Mouse (Mus musculus) forebrain, embryonic 14.5 days (tissue): ENCODE results near the gene Map4k5. TPM values are rescaled to one million over a fixed set of nuclear protein-coding genes. Genes with fewer than 3 reads are reported as not detected.

Experiments used
- ATAC-seq: fragments of 200-750 bp; cut with Nextera tagmentation; 2 replicates; pipeline ENCODE4 v1.8.0; 2017; ENCODE audit warnings: mild to moderate bottlenecking, moderate library complexity
- DNase-seq: peaks from one replicate; pipeline ENCODE4 v3.0.0-alpha.2; 2015; ENCODE audit warnings: low spot score
- H3K27ac ChIP-seq: fragments of 300-500 bp; sonication (generic); 2 replicates; pipeline ENCODE4 v1.5.1; 2014; ENCODE audit warnings: low read depth, mild to moderate bottlenecking, control low read depth, low read length, moderate library complexity
- H3K27me3 ChIP-seq: fragments of 300-500 bp; sonication (generic); replicated peaks from 2 replicates; pipeline ENCODE4 v1.6.1; 2014; ENCODE audit warnings: low read length, control low read depth, mixed read lengths; ENCODE audit not compliant: control insufficient read depth, insufficient read depth
- H3K36me3 ChIP-seq: fragments of 300-500 bp; sonication (generic); 2 replicates; pipeline ENCODE4 v1.6.1; 2014; ENCODE audit warnings: low read length, control low read depth; ENCODE audit not compliant: control insufficient read depth, insufficient read depth
- H3K4me1 ChIP-seq: fragments of 300-500 bp; sonication (generic); 2 replicates; pipeline ENCODE4 v1.6.1; 2014; ENCODE audit warnings: antibody characterized with exemption, low read length, control low read depth; ENCODE audit not compliant: control insufficient read depth, insufficient read depth
- H3K4me2 ChIP-seq: fragments of 300-500 bp; sonication (generic); 2 replicates; pipeline ENCODE4 v1.6.1; 2014; ENCODE audit warnings: mild to moderate bottlenecking, control low read depth, low read length
- H3K4me3 ChIP-seq: fragments of 300-500 bp; sonication (generic); 2 replicates; pipeline ENCODE4 v1.5.1; 2014; ENCODE audit warnings: low read depth, low read length, control low read depth
- H3K9ac ChIP-seq: fragments of 300-500 bp; sonication (generic); 2 replicates; pipeline ENCODE4 v1.6.1; 2014; ENCODE audit warnings: mild to moderate bottlenecking, low read length, control low read depth, moderate library complexity
- H3K9me3 ChIP-seq: fragments of 300-500 bp; sonication (generic); replicated peaks from 2 replicates; pipeline ENCODE4 v1.6.1; 2016; ENCODE audit warnings: low read length, control low read depth, mixed read lengths; ENCODE audit not compliant: control insufficient read depth
- WGBS: fragments of 180-500 bp; shearing (Covaris S2); extraction: QIAGEN DNeasy Blood & Tissue Kit; methylation state at CpG from one replicate; pipeline ENCODE4 v1.1.7; 2014; 5-methylcytosine and 5-hydroxymethylcytosine counted together
- microRNA counts: library from miRNA; unstranded; fragments of <30 nt; microRNA quantifications from one replicate; lab custom pipeline; 2016
- microRNA-seq: library from miRNA; unstranded; fragments of <30 nt; microRNA quantifications from one replicate; pipeline ENCODE4, GENCODE M21; 2016
- polyA plus RNA-seq: library from polyadenylated mRNA; unstranded; fragments of >200 nt; fragmentation: Nextera tagmentation; extraction: Ambion mirVana; gene quantifications from 2 replicates; pipeline ENCODE4 v1.2.1, GENCODE M21; 2014

The Map4k5 gene
- polyA plus RNA-seq, 1 experiment from 2014 or later = 30.5 TPM

DNA sequence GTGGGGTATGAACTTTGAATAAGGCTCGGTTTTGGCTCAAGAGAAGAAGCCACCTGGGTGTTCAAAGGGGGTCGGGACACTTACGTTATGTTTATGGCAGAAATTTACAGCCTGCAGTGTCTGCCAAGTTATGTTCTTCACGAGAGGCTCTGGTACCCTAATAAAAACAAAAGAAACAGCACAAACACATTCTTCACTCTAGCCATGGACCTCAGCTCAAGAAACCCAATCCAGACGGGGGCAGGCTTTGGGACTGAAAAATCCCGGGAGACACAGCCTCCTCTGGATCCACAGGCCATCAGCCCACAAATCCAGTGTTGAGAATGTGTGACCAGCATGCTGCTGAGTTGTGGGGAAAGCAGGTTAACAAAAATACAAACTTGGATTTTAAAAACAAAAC, 133.0 kb downstream of the Map4k5 start:
- Histone ChIP-seq H3K4me2 (no peak overlapping the region), H3K9me3 (no peaks in the 10 kb centered on the region), H3K4me1 (0 out of 2 replicates have a peak, but pooled peaks cover 9% of the 10 kb centered on the region), H3K9ac (no peak overlapping the region), H3K27ac (no peak overlapping the region), H3K36me3 (no peaks in the 10 kb centered on the region), H3K27me3 (no peaks in the 10 kb centered on the region), H3K4me3 (no peak overlapping the region)
- DNase-seq (no peak), ATAC-seq (no peak)
- WGBS = 76% methylated on average over 6 of the region's 6 CpGs

DNA sequence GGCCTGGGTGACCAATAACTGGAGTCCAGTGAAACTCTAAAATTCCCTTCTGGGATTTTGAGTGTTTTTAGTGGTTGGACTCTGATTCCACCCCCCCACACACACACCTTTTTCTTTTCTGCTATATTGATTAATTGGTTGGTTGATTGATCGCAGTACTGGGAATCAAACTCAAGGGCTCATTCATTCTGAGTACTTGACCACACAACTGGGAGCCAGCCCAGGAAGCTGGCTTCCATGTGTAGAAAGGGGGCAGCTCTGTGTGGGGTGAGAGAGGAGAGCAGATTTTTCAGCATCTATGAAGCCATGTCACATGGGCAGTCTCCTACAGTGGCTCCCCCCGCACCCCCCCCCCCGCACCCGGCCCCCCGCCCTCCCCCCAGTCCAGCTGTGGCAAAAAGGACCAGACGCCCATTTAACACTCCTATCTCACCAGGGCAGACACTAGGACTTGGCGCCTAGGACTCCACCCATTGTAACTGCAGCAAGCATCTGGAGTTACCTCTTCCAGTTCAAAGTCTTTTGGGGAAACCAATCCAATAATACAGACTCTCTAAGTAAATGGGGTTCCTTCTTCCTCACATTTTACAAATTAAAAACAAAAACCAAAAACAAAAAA, 133.6 kb downstream of the Map4k5 start:
- H3K36me3 ChIP-seq = no peaks in the 10 kb centered on the region
- H3K4me1 ChIP-seq = 0 out of 2 replicates have a peak, but pooled peaks cover 9% of the 10 kb centered on the region
- no peak overlapping the region for H3K4me3 ChIP-seq
- no peak for DNase-seq
- H3K4me2 ChIP-seq = peak overlapping the region; percentile 35; the same call in 1 of the 2 replicates
- H3K9ac ChIP-seq = no peak overlapping the region
- ATAC-seq = no peak
- no peak overlapping the region for H3K27ac ChIP-seq
- 63% methylated on average over 7 of the region's 7 CpGs for WGBS
- H3K27me3 ChIP-seq = no peaks in the 10 kb centered on the region
- no peaks in the 10 kb centered on the region for H3K9me3 ChIP-seq

DNA sequence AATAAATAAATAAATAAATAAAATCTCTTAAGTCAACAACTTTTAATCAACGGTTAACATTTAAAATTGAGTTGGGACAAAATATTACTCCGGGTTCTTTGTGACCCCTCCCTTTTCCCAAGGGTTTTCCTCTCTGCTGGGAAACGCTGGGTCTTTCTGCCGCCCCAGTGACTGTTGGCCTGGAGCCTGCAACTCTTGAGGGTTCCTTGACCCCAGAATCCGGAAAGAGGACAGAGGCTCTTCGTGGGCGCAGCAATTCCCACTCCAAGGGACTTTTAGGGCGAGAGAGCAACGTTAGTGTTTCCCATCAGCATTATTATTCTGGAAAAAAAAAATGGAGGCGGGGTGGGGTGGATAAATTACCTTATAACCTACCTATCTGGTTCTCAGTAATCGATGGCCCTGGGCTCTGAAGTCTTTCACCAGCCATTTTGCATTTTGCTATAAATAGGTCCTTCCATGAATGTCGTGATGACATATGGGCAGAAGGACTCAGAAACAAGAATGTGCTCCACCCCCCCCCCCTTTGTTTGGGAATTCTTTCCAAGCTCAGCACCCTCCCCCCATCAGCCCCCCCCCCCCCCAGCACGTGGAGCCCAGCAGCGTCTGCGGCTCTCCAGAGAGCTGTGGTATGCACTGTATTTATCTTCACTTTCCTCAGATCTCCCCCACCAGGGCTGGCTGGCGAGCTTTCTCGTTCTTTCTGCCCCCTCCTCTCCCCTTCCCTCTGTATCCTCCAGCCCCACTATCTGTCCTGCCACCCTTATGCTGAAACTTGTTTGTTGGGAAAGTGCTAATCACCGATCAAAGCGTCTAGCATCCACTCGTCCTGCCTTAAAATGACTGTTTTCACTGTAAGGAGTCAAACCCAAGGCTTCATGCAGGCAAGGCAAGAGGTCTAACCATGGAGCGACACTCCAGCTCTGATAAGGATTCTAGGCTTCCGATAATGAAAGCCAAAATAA, 134.5 kb downstream of the Map4k5 start:
- 12% methylated on average over 22 of the region's 22 CpGs for WGBS

DNA sequence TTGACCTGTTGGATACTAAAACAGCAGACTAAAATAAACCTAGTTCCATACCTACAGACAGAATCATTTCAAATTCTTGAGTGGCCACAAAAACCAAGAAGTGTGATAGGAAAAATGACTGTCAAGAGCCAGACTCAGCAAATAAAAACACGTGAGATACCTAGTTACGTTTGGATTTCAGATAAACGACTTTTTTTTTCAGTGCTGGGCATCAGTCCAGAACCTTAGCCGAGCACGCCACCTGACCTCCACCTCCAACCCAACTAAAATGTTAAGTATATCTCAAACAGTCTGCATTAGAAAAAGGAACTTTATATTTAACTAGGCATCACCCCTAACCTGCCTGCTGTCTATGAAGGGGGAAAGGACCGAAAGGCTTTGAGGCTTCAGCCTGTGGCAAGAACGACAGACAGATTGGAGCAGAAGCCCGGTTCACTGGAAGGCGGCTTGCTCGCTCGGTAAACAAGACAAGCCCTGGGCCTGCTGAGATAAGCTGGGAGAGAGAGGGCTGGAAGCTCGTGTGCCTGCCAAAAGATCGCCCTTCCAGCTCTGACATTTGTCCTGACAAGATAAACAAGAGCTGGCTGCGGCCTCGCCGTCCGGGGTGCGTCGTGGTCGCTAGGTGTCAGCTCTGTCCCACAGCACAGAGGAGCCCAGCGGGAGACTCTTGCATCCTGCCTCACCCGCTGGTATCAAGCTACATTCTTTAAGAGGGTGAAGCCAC, 135.4 kb downstream of the Map4k5 start:
- no peaks in the 10 kb centered on the region for H3K36me3 ChIP-seq
- H3K4me1 ChIP-seq = 0 out of 2 replicates have a peak, but pooled peaks cover 9% of the 10 kb centered on the region
- H3K27me3 ChIP-seq = no peaks in the 10 kb centered on the region
- peak; percentile 75 for DNase-seq
- H3K9me3 ChIP-seq = no peaks in the 10 kb centered on the region
- no peak overlapping the region for H3K4me3 ChIP-seq
- peak overlapping the region; percentile 35 for H3K4me2 ChIP-seq
- peak overlapping the region; percentile 38; the same call in 1 of the 2 replicates for H3K9ac ChIP-seq
- peak; percentile 90 for ATAC-seq
- 13% methylated on average over 22 of the region's 22 CpGs for WGBS
- H3K27ac ChIP-seq = no peak overlapping the region

More for the DNA sequence above, 134.5 kb downstream of the Map4k5 start:
- ATAC-seq = peak; percentile 35
- Histone ChIP-seq H3K9me3 (no peaks in the 10 kb centered on the region), H3K9ac (no peak overlapping the region), H3K27ac (no peak overlapping the region), H3K4me2 (peak overlapping the region; percentile 35), H3K4me3 (no peak overlapping the region), H3K4me1 (0 out of 2 replicates have a peak, but pooled peaks cover 9% of the 10 kb centered on the region), H3K27me3 (no peaks in the 10 kb centered on the region), H3K36me3 (no peaks in the 10 kb centered on the region)
- DNase-seq = peak; percentile 46

DNA sequence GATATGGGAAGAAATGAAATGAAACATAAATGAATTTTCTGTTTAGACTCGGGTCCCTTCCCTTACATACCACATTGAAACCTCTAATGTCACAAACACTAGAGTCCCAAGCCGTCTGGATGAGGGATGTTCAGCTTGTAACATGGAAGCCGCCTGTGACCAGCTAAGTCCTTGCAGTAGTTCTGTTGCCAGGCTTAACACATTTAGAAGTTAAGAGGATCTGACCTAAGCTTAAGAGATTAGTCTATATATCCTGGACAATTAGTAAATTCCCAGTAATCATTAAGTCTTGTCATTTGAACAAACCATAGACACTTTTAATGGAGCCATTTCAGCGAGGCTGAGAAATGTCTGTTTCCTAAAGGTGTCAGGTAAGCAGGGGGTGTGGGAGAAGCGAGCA, 137.0 kb downstream of the Map4k5 start:
- DNase-seq (no peak), ATAC-seq (no peak)
- Histone ChIP-seq H3K4me2 (no peak overlapping the region), H3K4me1 (0 out of 2 replicates have a peak, but pooled peaks cover 9% of the 10 kb centered on the region), H3K27ac (no peak overlapping the region), H3K4me3 (no peak overlapping the region), H3K36me3 (no peaks in the 10 kb centered on the region), H3K27me3 (no peaks in the 10 kb centered on the region), H3K9me3 (no peaks in the 10 kb centered on the region), H3K9ac (no peak overlapping the region)
- WGBS = 77% methylated on average over 5 of the region's 5 CpGs

DNA sequence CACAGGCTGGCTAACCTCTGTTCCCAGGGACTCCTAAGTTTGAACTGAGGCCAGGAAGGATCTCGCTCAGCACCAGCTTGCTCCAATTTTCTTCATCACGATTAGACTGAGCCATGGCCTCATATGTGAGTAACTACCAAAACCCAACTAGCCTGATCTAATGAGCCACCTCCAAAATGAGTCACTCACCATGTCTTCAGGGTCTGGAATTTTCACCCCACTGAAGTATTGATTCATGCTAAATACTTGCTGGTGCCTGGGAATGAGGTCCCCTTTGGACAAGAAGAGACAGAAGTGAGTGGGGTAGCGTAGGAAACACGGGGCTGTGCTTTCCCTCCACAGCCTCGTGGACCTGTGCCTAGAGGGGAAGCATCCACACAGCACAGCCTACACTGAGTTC, 139.1 kb downstream of the Map4k5 start:
- H3K4me3 ChIP-seq = no peak overlapping the region
- no peaks in the 10 kb centered on the region for H3K9me3 ChIP-seq
- H3K9ac ChIP-seq = no peak overlapping the region
- DNase-seq = no peak
- H3K27ac ChIP-seq = no peak overlapping the region
- 87% methylated on average over 5 of the region's 5 CpGs for WGBS
- H3K4me1 ChIP-seq = 0 out of 2 replicates have a peak, but pooled peaks cover 8% of the 10 kb centered on the region
- ATAC-seq = no peak
- H3K36me3 ChIP-seq = no peaks in the 10 kb centered on the region
- H3K27me3 ChIP-seq = no peaks in the 10 kb centered on the region
- no peak overlapping the region for H3K4me2 ChIP-seq

MicroRNAs encoded within 50 kb of the gene (microRNA counts, 519-probe panel; counts per million panel counts)
- microRNA mmu-miR-681 (lab: Ali Mortazavi, UCI) = not detected

Small RNA genes lying within 50 kb of the gene (microRNA-seq; reads per million reads assigned to microRNA genes)
- not detected for gene Mir681

Other genes starting within 250 kb of the Map4k5 start
- gene Sos2, start 211.3 kb downstream of the Map4k5 start, polyA plus RNA-seq = 10.4 and 10.6 TPM in 2 replicates
- gene L2hgdh, start 168.3 kb downstream of the Map4k5 start, polyA plus RNA-seq = 9.0 and 12.7 TPM in 2 replicates
- gene Atp5s, start 168.2 kb downstream of the Map4k5 start, polyA plus RNA-seq = 27.7 and 28.4 TPM in 2 replicates
- gene Cdkl1, start 101.9 kb downstream of the Map4k5 start, polyA plus RNA-seq = 4.1 and 4.5 TPM in 2 replicates
- 106 and 136 TPM in 2 replicates for gene Atl1, start 586 bp downstream of the Map4k5 start, polyA plus RNA-seq
- 1.0 and 1.8 TPM in 2 replicates for gene Sav1, start 93.8 kb upstream of the Map4k5 start, polyA plus RNA-seq
- gene Nin, start 220.5 kb upstream of the Map4k5 start, polyA plus RNA-seq = 14.8 and 26.9 TPM in 2 replicates